In genomic region chr6:114936941-114937313, GRCm38 (mm10) we compare ENCODE assay signal across 23 mouse cellular contexts. TPM values are rescaled to one million over a fixed set of nuclear protein-coding genes. Genes with fewer than 3 reads are reported as not detected.
A peak's percentile ranks its signal among the peaks of the same experiment; 100 is the strongest.
DNase-seq lines count a peak whose midpoint lies in the region; ATAC-seq and TF ChIP-seq lines count a peak whose summit lies in the region.
"Had no signal": no experiment of that assay in that cellular context is flagged by ENCODE, and none has a peak within 500 bp of the region (broad histone marks: within the 10 kb centered on the region; RNA-seq: fewer than 3 reads in every experiment).

No protein-coding gene starts in this region.

- H3K27me3 ChIP-seq in spleen, adult 2 months (ENCODE audit: control insufficient read depth, insufficient read depth, low read length), result no peaks in the 10 kb centered on the region
- no peaks in the 10 kb centered on the region for H3K27me3 ChIP-seq in embryonic facial prominence, embryonic 15.5 days
- H3K27me3 ChIP-seq: embryonic facial prominence, embryonic 12.5 days; forebrain, embryonic 15.5 days; heart, embryonic 13.5 days; Patski had no signal

- 0 out of 2 replicates have a peak overlapping the region, but pooled peaks have one; percentile 30 for H3K27ac ChIP-seq in spleen, adult 2 months (ENCODE audit: insufficient read depth, low read length)
- peak overlapping the region; percentile 25; the same call in 1 of the 2 replicates for H3K27ac ChIP-seq in embryonic facial prominence, embryonic 15.5 days (replicated peaks)
- H3K27ac ChIP-seq in olfactory bulb, adult 2 months (ENCODE audit: insufficient read depth, low read depth, low read length), result 0 out of 2 replicates have a peak overlapping the region, but pooled peaks have one; percentile 8
- H3K27ac ChIP-seq: forebrain, embryonic 15.5 days; heart, adult 2 months; heart, embryonic 10.5 days; heart, embryonic 13.5 days; hindbrain, embryonic 14.5 days; hindbrain, postnatal 0 days had no signal

- no peak for TF ChIP-seq POLR2A in spleen, adult 2 months (IDR thresholded peaks at IDR 0.05; ENCODE audit: low read depth, low read length)
- TF ChIP-seq POLR2A in olfactory bulb, adult 2 months (IDR thresholded peaks at IDR 0.05; ENCODE audit: insufficient read depth, low read depth, low read length), result no peak

- H3K4me2 ChIP-seq in embryonic facial prominence, embryonic 15.5 days (replicated peaks), result no peak overlapping the region
- H3K4me2 ChIP-seq: embryonic facial prominence, embryonic 12.5 days; forebrain, embryonic 15.5 days; heart, embryonic 13.5 days; hindbrain, embryonic 14.5 days had no signal

- H3K4me1 ChIP-seq in spleen, adult 2 months (ENCODE audit: control insufficient read depth, insufficient read depth, insufficient read length), result no peaks in the 10 kb centered on the region
- peaks cover 33% of the 10 kb centered on the region for H3K4me1 ChIP-seq in embryonic facial prominence, embryonic 15.5 days
- peaks cover 18% of the 10 kb centered on the region for H3K4me1 ChIP-seq in olfactory bulb, adult 2 months (ENCODE audit: control insufficient read depth, insufficient read depth, low read length)

- WGBS in spleen, adult 2 months, result 77% methylated on average over 5 of the region's 5 CpGs
- WGBS in embryonic facial prominence, embryonic 15.5 days, result 51% methylated on average over 5 of the region's 5 CpGs
- whole genome bisulfite sequencing in olfactory bulb, adult 2 months, result 80% methylated on average over 5 of the region's 5 CpGs

- no peaks in the 10 kb centered on the region for H3K36me3 ChIP-seq in spleen, adult 2 months (ENCODE audit: control insufficient read depth, insufficient read depth, low read length)
- no peaks in the 10 kb centered on the region for H3K36me3 ChIP-seq in embryonic facial prominence, embryonic 15.5 days
- H3K36me3 ChIP-seq: embryonic facial prominence, embryonic 12.5 days; forebrain, embryonic 15.5 days; G1E; heart, embryonic 10.5 days; heart, embryonic 13.5 days had no signal

- no peaks in the 10 kb centered on the region for H3K9me3 ChIP-seq in embryonic facial prominence, embryonic 15.5 days (replicated peaks)
- H3K9me3 ChIP-seq: embryonic facial prominence, embryonic 12.5 days; forebrain, embryonic 15.5 days; G1E; heart, embryonic 10.5 days; heart, embryonic 13.5 days had no signal

- no peak for ATAC-seq in embryonic facial prominence, embryonic 15.5 days (ENCODE audit: insufficient number of reproducible peaks, low FRiP score, low TSS enrichment, low read depth)
- ATAC-seq: forebrain, embryonic 15.5 days; hindbrain, postnatal 0 days; Patski had no signal

- H3K9ac ChIP-seq in embryonic facial prominence, embryonic 15.5 days, result no peak overlapping the region
- H3K9ac ChIP-seq: embryonic facial prominence, embryonic 12.5 days; forebrain, embryonic 15.5 days; heart, embryonic 13.5 days; hindbrain, embryonic 14.5 days had no signal

- no peak for TF ChIP-seq CTCF in spleen, adult 2 months (IDR thresholded peaks at IDR 0.05; ENCODE audit: extremely low read depth, insufficient read depth, insufficient read length, insufficient replicate concordance)
- no peak for TF ChIP-seq CTCF in olfactory bulb, adult 2 months (IDR thresholded peaks at IDR 0.05; ENCODE audit: insufficient read depth, low read depth, low read length)

- no peak overlapping the region for H3K4me3 ChIP-seq in spleen, adult 2 months (ENCODE audit: extremely low read depth, insufficient read depth, insufficient read length)
- H3K4me3 ChIP-seq in embryonic facial prominence, embryonic 15.5 days (replicated peaks), result no peak overlapping the region
- H3K4me3 ChIP-seq in olfactory bulb, adult 2 months (ENCODE audit: insufficient read depth, low read depth, low read length), result no peak overlapping the region
- H3K4me3 ChIP-seq: embryonic facial prominence, embryonic 12.5 days; forebrain, embryonic 15.5 days; heart, adult 2 months; heart, embryonic 10.5 days; heart, embryonic 13.5 days had no signal

- no peak for DNase-seq in spleen, adult 2 months (ENCODE audit: low read depth in 1 of 2, low spot score in 2 of 2)
- DNase-seq in spleen, adult 12 weeks (ENCODE audit: low spot score), result no peak
- no peak for DNase-seq in left cerebral cortex, adult 9 months (ENCODE audit: low spot score in 2 of 2)
- no peak for DNase-seq in left cerebral cortex, adult 11 months (ENCODE audit: low spot score)
- DNase-seq: adrenal gland, postnatal 10 days; adrenal gland, postnatal 36 days; cerebellum, adult 18-20 months; cerebellum, adult 9-10 months; cerebellum, postnatal 14 days; gastrocnemius, postnatal 25 days; heart, adult 2 months; heart, postnatal 14 days; heart, postnatal 4 days had no signal

RNA-seq across cellular contexts. Expression of gene Vgll4, which starts 32.9 kb away (rescaled TPM):
- polyA plus RNA-seq in spleen, adult 2 months (2012; rRNA removed), result 36.1 and 43.6 TPM in 2 replicates
- polyA plus RNA-seq in embryonic facial prominence, embryonic 15.5 days (2015; fragmentation: Nextera tagmentation; extraction: Ambion mirVana), result 141 and 143 TPM in 2 replicates
- not detected in 2 replicates for polyA plus RNA-seq in olfactory bulb, adult 2 months (2012; ENCODE audit: insufficient read depth, insufficient read length, low replicate concordance, missing spikeins)
